Mouse (Mus musculus) heart, postnatal 14 days (tissue): ENCODE data around the gene Phlpp1. TPM values are rescaled to one million over a fixed set of nuclear protein-coding genes. Genes with fewer than 3 reads are reported as not detected.

ENCODE experiments used
- DNase-seq, 2 experiments: peaks; one replicate each; pipeline ENCODE4 v3.0.0; 2021 to 2022
- intact Hi-C: fragments of 180-260 bp; cut with DNase I; formaldehyde crosslinking; loops from one replicate; pipeline ENCODE4 v1.15.1; 2025
- total RNA-seq, 2 experiments: library from RNA; stranded (reverse); gene quantifications; 2 replicates each; pipeline ENCODE4 v1.2.3; 2021

Gene Phlpp1
- total RNA-seq, 2 experiments from 2014 or later = 19.7 TPM

- intact Hi-C loops = loop anchor here (5.0 kb wide), 2 partner anchors 119 to 309 kb away; no protein-coding TSS in a partner anchor
- DNase-seq = no peak
Observed at GRCm38 (mm10) chr1:106428580-106428979, 257.0 kb downstream of the Phlpp1 start.

- intact Hi-C loops = no loop called here
- DNase-seq = no peak
Observed at GRCm38 (mm10) chr1:106433580-106433979, 262.0 kb downstream of the Phlpp1 start.

Other genes starting within 250 kb of the Phlpp1 start
- gene Zcchc2, start 181.3 kb upstream of the Phlpp1 start, total RNA-seq = 10 to 100 TPM in 1 of 2 experiments, 1 to 10 TPM in 1; 8.6 to 10.4 TPM